Comparison of ENCODE assay signal across 8 mouse cellular contexts in genomic region chr16:41692435-41692834, GRCm38 (mm10).
A peak's percentile ranks its signal among the peaks of the same experiment; 100 is the strongest.
DNase-seq lines count a peak whose midpoint lies in the region; ATAC-seq and TF ChIP-seq lines count a peak whose summit lies in the region.

No protein-coding gene starts in this region.

- no peaks in the 10 kb centered on the region for H3K79me2 ChIP-seq in MEL (ENCODE audit: control insufficient read depth, insufficient read depth, low read length, poor library complexity)

- no peak overlapping the region for H3K4me2 ChIP-seq in kidney, postnatal 0 days (ENCODE audit: low read length)
- no peak overlapping the region for H3K4me2 ChIP-seq in kidney, embryonic 16.5 days (replicated peaks; ENCODE audit: low read depth, low read length)

- no peak for DNase-seq in cerebellum, adult 2 months
- peak; percentile 18 for DNase-seq in kidney, postnatal 0 days (ENCODE audit: low spot score)
- DNase-seq in MEL (ENCODE audit: low read depth, low spot score) (peak; percentile 30), adipocyte (ENCODE audit: low spot score) (no peak)
- peak; percentile 5 for DNase-seq in forelimb bud, embryonic 11.5 days (ENCODE audit: low read depth, low spot score)
- DNase-seq in left cerebral cortex, adult 18-20 months (ENCODE audit: low spot score in 2 of 2) = no peak

- no peaks in the 10 kb centered on the region for H3K36me3 ChIP-seq in kidney, postnatal 0 days (ENCODE audit: insufficient read depth, low read length)
- no peaks in the 10 kb centered on the region for H3K36me3 ChIP-seq in kidney, embryonic 16.5 days (ENCODE audit: insufficient read depth, low read length)
- no peaks in the 10 kb centered on the region for H3K36me3 ChIP-seq in MEL (ENCODE audit: control insufficient read depth in 1 of 2, insufficient read depth in 2 of 2, low read length in 2 of 2)

- no peaks in the 10 kb centered on the region for H3K9me3 ChIP-seq in kidney, postnatal 0 days (replicated peaks; ENCODE audit: low read length)
- H3K9me3 ChIP-seq in kidney, embryonic 16.5 days (ENCODE audit: low read length) = no peaks in the 10 kb centered on the region
- no peaks in the 10 kb centered on the region for H3K9me3 ChIP-seq in MEL (replicated peaks; ENCODE audit: insufficient read depth, low read length)

- TF ChIP-seq RAD21 in MEL (IDR thresholded peaks at IDR 0.05; ENCODE audit: low read depth, low read length) = no peak

- no peak overlapping the region for H3K9ac ChIP-seq in kidney, postnatal 0 days (ENCODE audit: low read depth, low read length)
- H3K9ac ChIP-seq in kidney, embryonic 16.5 days (replicated peaks; ENCODE audit: low read length) = no peak overlapping the region
- no peak overlapping the region for H3K9ac ChIP-seq in MEL (ENCODE audit: control insufficient read depth, low read depth, low read length, poor library complexity, severe bottlenecking)

- no peak for TF ChIP-seq EP300 in MEL (IDR thresholded peaks at IDR 0.05; ENCODE audit: low read depth in 1 of 2, low read length in 2 of 2)

- H3K27ac ChIP-seq in cerebellum, adult 2 months (ENCODE audit: insufficient read depth, low read length) = no peak overlapping the region
- no peak overlapping the region for H3K27ac ChIP-seq in kidney, postnatal 0 days
- no peak overlapping the region for H3K27ac ChIP-seq in kidney, embryonic 16.5 days (ENCODE audit: low read length)
- H3K27ac ChIP-seq in MEL (ENCODE audit: control insufficient read depth, low read depth, low read length) = no peak overlapping the region

- H3K4me3 ChIP-seq in cerebellum, adult 2 months (replicated peaks; ENCODE audit: insufficient read depth, low read depth, low read length) = no peak overlapping the region
- H3K4me3 ChIP-seq in kidney, postnatal 0 days (replicated peaks; ENCODE audit: low read depth, low read length) = no peak overlapping the region
- H3K4me3 ChIP-seq in kidney, embryonic 16.5 days (ENCODE audit: low read length) = no peak overlapping the region
- no peak overlapping the region for H3K4me3 ChIP-seq in MEL (ENCODE audit: control insufficient read depth in 1 of 2, insufficient read depth in 1 of 2, low read depth in 2 of 2, low read length in 2 of 2)

- no peaks in the 10 kb centered on the region; the same call in 1 of the 2 replicates for H3K27me3 ChIP-seq in cerebellum, adult 2 months (ENCODE audit: control insufficient read depth, insufficient read depth, low read length)
- no peaks in the 10 kb centered on the region for H3K27me3 ChIP-seq in kidney, postnatal 0 days (ENCODE audit: insufficient read depth, low read length)
- no peaks in the 10 kb centered on the region for H3K27me3 ChIP-seq in kidney, embryonic 16.5 days (ENCODE audit: insufficient read depth, low read length)
- H3K27me3 ChIP-seq in MEL (ENCODE audit: control insufficient read depth in 1 of 2, insufficient read depth in 2 of 2, low read length in 2 of 2) = no peaks in the 10 kb centered on the region

- TF ChIP-seq CTCF in cerebellum, adult 2 months (IDR thresholded peaks at IDR 0.05; ENCODE audit: borderline replicate concordance, insufficient read depth, low read depth, low read length) = peak; percentile 27; the same call in 1 of the 2 replicates
- peak; percentile 63 for TF ChIP-seq CTCF in kidney, postnatal 0 days (IDR thresholded peaks at IDR 0.05; ENCODE audit: low read depth)
- peak; percentile 9 to 45 (median 24); a peak in 4 of 6 replicates for TF ChIP-seq CTCF in MEL (IDR thresholded peaks at IDR 0.05 in 2 of 3, conservative IDR thresholded peaks at IDR 0.05 in 1 of 3; ENCODE audit: control insufficient read depth in 1 of 3, insufficient read depth in 1 of 3, low read depth in 2 of 3, low read length in 3 of 3, poor library complexity in 1 of 3, severe bottlenecking in 1 of 3)

- no peak for ATAC-seq in cerebellum, adult (ENCODE audit: insufficient number of reproducible peaks, low FRiP score, low TSS enrichment)
- ATAC-seq in kidney, postnatal 0 days (replicated peaks; ENCODE audit: low FRiP score, low read depth) = no peak
- no peak for ATAC-seq in kidney, embryonic 16.5 days (ENCODE audit: low FRiP score, low TSS enrichment)

- H3K4me1 ChIP-seq in cerebellum, adult 2 months (ENCODE audit: control insufficient read depth, insufficient read depth, low read length) = peaks cover 6% of the 10 kb centered on the region; the same call in 1 of the 2 replicates
- H3K4me1 ChIP-seq in kidney, postnatal 0 days (replicated peaks; ENCODE audit: insufficient read depth, low read length) = no peaks in the 10 kb centered on the region
- no peaks in the 10 kb centered on the region for H3K4me1 ChIP-seq in kidney, embryonic 16.5 days (ENCODE audit: insufficient read depth, low read length)
- H3K4me1 ChIP-seq in MEL (ENCODE audit: control insufficient read depth in 1 of 2, insufficient read depth in 2 of 2, low read length in 2 of 2) = no peaks in the 10 kb centered on the region

- no peak for TF ChIP-seq POLR2A in cerebellum, adult 2 months (IDR thresholded peaks at IDR 0.05; ENCODE audit: borderline replicate concordance, insufficient read depth, low read length)
- TF ChIP-seq POLR2A in MEL (IDR thresholded peaks at IDR 0.05; ENCODE audit: control insufficient read depth in 1 of 2, insufficient read depth in 1 of 2, low read depth in 1 of 2, low read length in 2 of 2, poor library complexity in 1 of 2) = no peak

TF ChIP-seq in MEL, 35 proteins besides CTCF, POLR2A, EP300 and RAD21:
- TF ChIP-seq SMC3 (IDR thresholded peaks at IDR 0.05; ENCODE audit: low read depth, low read length) (peak; percentile 26; the same call in 1 of the 2 replicates), GABPA (IDR thresholded peaks at IDR 0.05; ENCODE audit: low read depth, low read length) (no peak)

Comparison
In these comparisons a context has a peak if more than half of its experiments do, and no peak if none do; other contexts are left out.
1. DNase-seq: peak in kidney, postnatal 0 days (single experiment), MEL (single experiment) and forelimb bud, embryonic 11.5 days (single experiment); none in cerebellum, adult 2 months (0 of 2), adipocyte (single experiment) and left cerebral cortex, adult 18-20 months (0 of 2).
2. Peak in every context shown above with its lines, with median percentiles within 50 percentile points of each other: CTCF ChIP-seq.